Mouse (Mus musculus) forebrain, embryonic 14.5 days (tissue): ENCODE data around the gene Phgdh. TPM values are rescaled to one million over a fixed set of nuclear protein-coding genes. Genes with fewer than 3 reads are reported as not detected.

ENCODE experiments used
- ATAC-seq: fragments of 200-750 bp; cut with Nextera tagmentation; 2 replicates; pipeline ENCODE4 v1.8.0; 2017; ENCODE audit warnings: mild to moderate bottlenecking, moderate library complexity
- DNase-seq: peaks from one replicate; pipeline ENCODE4 v3.0.0-alpha.2; 2015; ENCODE audit warnings: low spot score
- H3K27ac ChIP-seq: fragments of 300-500 bp; sonication (generic); 2 replicates; pipeline ENCODE4 v1.5.1; 2014; ENCODE audit warnings: low read depth, mild to moderate bottlenecking, control low read depth, low read length, moderate library complexity
- H3K27me3 ChIP-seq: fragments of 300-500 bp; sonication (generic); replicated peaks from 2 replicates; pipeline ENCODE4 v1.6.1; 2014; ENCODE audit warnings: low read length, control low read depth, mixed read lengths; ENCODE audit not compliant: control insufficient read depth, insufficient read depth
- H3K36me3 ChIP-seq: fragments of 300-500 bp; sonication (generic); 2 replicates; pipeline ENCODE4 v1.6.1; 2014; ENCODE audit warnings: low read length, control low read depth; ENCODE audit not compliant: control insufficient read depth, insufficient read depth
- H3K4me1 ChIP-seq: fragments of 300-500 bp; sonication (generic); 2 replicates; pipeline ENCODE4 v1.6.1; 2014; ENCODE audit warnings: antibody characterized with exemption, low read length, control low read depth; ENCODE audit not compliant: control insufficient read depth, insufficient read depth
- H3K4me2 ChIP-seq: fragments of 300-500 bp; sonication (generic); 2 replicates; pipeline ENCODE4 v1.6.1; 2014; ENCODE audit warnings: mild to moderate bottlenecking, control low read depth, low read length
- H3K4me3 ChIP-seq: fragments of 300-500 bp; sonication (generic); 2 replicates; pipeline ENCODE4 v1.5.1; 2014; ENCODE audit warnings: low read depth, low read length, control low read depth
- H3K9ac ChIP-seq: fragments of 300-500 bp; sonication (generic); 2 replicates; pipeline ENCODE4 v1.6.1; 2014; ENCODE audit warnings: mild to moderate bottlenecking, low read length, control low read depth, moderate library complexity
- H3K9me3 ChIP-seq: fragments of 300-500 bp; sonication (generic); replicated peaks from 2 replicates; pipeline ENCODE4 v1.6.1; 2016; ENCODE audit warnings: low read length, control low read depth, mixed read lengths; ENCODE audit not compliant: control insufficient read depth
- WGBS: fragments of 180-500 bp; shearing (Covaris S2); extraction: QIAGEN DNeasy Blood & Tissue Kit; methylation state at CpG from one replicate; pipeline ENCODE4 v1.1.7; 2014; 5-methylcytosine and 5-hydroxymethylcytosine counted together
- polyA plus RNA-seq: library from polyadenylated mRNA; unstranded; fragments of >200 nt; fragmentation: Nextera tagmentation; extraction: Ambion mirVana; gene quantifications from 2 replicates; pipeline ENCODE4 v1.2.1, GENCODE M21; 2014

The Phgdh gene
- polyA plus RNA-seq, 1 experiment from 2014 or later = 245 TPM

- peaks cover 4% of the 10 kb centered on the region; the same call in 1 of the 2 replicates for H3K36me3 ChIP-seq
- peak overlapping the region; percentile 59 for H3K4me3 ChIP-seq
- ATAC-seq (peak; percentile 28), DNase-seq (peak; percentile 56)
- WGBS = 2% methylated on average over 15 of the region's 15 CpGs
- H3K9ac ChIP-seq = peak overlapping the region; percentile 74
- peak overlapping the region; percentile 95 for H3K4me2 ChIP-seq
- peaks cover 15% of the 10 kb centered on the region; the same call in 1 of the 2 replicates for H3K4me1 ChIP-seq
- no peaks in the 10 kb centered on the region for H3K27me3 ChIP-seq
- H3K9me3 ChIP-seq = no peaks in the 10 kb centered on the region
- H3K27ac ChIP-seq = peak overlapping the region; percentile 44; the same call in 1 of the 2 replicates
Observed at GRCm38 (mm10) chr3:98338584-98339041, 1.2 kb downstream of the Phgdh start.

GRCm38 (mm10) chr3:98336661-98337654, 2.8 kb downstream of the Phgdh start:
- ATAC-seq = no peak
- no peak overlapping the region for H3K27ac ChIP-seq
- no peak overlapping the region for H3K9ac ChIP-seq
- peaks cover 15% of the 10 kb centered on the region; the same call in 1 of the 2 replicates for H3K4me1 ChIP-seq
- DNase-seq = peak; percentile 66
- peak overlapping the region; percentile 95 for H3K4me2 ChIP-seq
- peaks cover 8% of the 10 kb centered on the region; the same call in 1 of the 2 replicates for H3K36me3 ChIP-seq
- H3K27me3 ChIP-seq = no peaks in the 10 kb centered on the region
- 68% methylated on average over 22 of the region's 22 CpGs for WGBS
- H3K4me3 ChIP-seq = no peak overlapping the region
- H3K9me3 ChIP-seq = no peaks in the 10 kb centered on the region

- Histone ChIP-seq H3K9me3 (no peaks in the 10 kb centered on the region), H3K4me2 (no peak overlapping the region; the same call in 1 of the 2 replicates), H3K9ac (peak overlapping the region; percentile 17; the same call in 1 of the 2 replicates), H3K27me3 (no peaks in the 10 kb centered on the region), H3K36me3 (peaks cover 8% of the 10 kb centered on the region; the same call in 1 of the 2 replicates), H3K27ac (no peak overlapping the region), H3K4me3 (no peak overlapping the region), H3K4me1 (peaks cover 15% of the 10 kb centered on the region; the same call in 1 of the 2 replicates)
- ATAC-seq = no peak
- DNase-seq = no peak
- 76% methylated on average over 7 of the region's 7 CpGs for WGBS
Observed at GRCm38 (mm10) chr3:98335886-98336285, 3.9 kb downstream of the Phgdh start.

DNA sequence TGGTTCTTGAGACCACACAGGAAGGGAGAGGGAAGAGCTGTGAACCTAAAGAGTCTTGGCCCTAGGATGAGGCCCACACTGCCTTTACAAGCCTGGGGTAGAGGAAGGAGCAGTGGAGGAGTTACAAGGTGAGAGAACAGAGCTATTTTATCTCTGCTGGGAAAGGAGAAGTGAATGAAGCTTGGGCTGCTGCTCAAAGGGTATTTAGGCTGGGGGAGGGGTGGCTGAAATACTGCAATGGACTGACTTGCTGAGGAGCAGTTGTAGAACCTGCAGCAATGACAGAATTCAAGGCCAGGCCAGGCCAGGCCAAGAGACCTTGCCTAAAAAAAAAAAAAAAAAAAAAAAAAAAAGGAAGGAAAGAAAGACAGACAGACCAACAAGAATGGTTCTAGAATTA, 4.5 kb downstream of the Phgdh start:
- DNase-seq (no peak), ATAC-seq (no peak)
- no peak overlapping the region for H3K4me3 ChIP-seq
- no peaks in the 10 kb centered on the region for H3K27me3 ChIP-seq
- H3K36me3 ChIP-seq = peaks cover 8% of the 10 kb centered on the region; the same call in 1 of the 2 replicates
- no peak overlapping the region; the same call in 1 of the 2 replicates for H3K9ac ChIP-seq
- no peaks in the 10 kb centered on the region for H3K9me3 ChIP-seq
- no peak overlapping the region for H3K4me2 ChIP-seq
- H3K27ac ChIP-seq = no peak overlapping the region
- H3K4me1 ChIP-seq = peaks cover 15% of the 10 kb centered on the region; the same call in 1 of the 2 replicates

DNA sequence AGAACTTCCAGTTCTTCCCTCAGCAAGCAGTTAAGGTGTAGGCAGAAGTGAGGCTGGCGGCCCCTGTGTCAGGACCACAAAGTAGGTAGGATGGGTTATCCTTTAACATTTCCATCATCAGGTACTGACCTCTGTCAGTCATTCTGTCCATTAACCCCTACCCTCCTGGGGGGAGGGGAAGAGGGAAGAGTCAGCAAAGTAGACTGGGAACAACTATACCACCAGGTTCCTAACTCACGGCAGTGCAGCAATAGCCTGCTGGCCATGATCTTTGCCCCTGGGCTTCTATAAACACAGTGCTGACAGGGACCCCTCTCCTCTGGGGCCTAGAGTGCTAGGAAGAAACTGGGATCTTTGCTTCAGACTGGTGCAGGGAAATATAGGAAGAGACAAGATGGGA, 5.8 kb downstream of the Phgdh start:
- Histone ChIP-seq H3K27ac (no peak overlapping the region), H3K4me1 (peaks cover 15% of the 10 kb centered on the region; the same call in 1 of the 2 replicates), H3K9ac (no peak overlapping the region), H3K9me3 (no peaks in the 10 kb centered on the region), H3K4me3 (no peak overlapping the region), H3K27me3 (no peaks in the 10 kb centered on the region), H3K4me2 (no peak overlapping the region), H3K36me3 (peaks cover 8% of the 10 kb centered on the region; the same call in 1 of the 2 replicates)
- DNase-seq (no peak), ATAC-seq (no peak)
- 90% methylated on average over 2 of the region's 2 CpGs for WGBS

GRCm38 (mm10) chr3:98324235-98324634, 15.6 kb downstream of the Phgdh start:
- no peak overlapping the region for H3K9ac ChIP-seq
- H3K27me3 ChIP-seq = no peaks in the 10 kb centered on the region
- H3K36me3 ChIP-seq = peaks cover 29% of the 10 kb centered on the region
- no peaks in the 10 kb centered on the region for H3K9me3 ChIP-seq
- 80% methylated on average over 9 of the region's 9 CpGs for WGBS
- DNase-seq = no peak
- no peak overlapping the region for H3K4me2 ChIP-seq
- H3K4me3 ChIP-seq = no peak overlapping the region
- H3K4me1 ChIP-seq = peaks cover 9% of the 10 kb centered on the region
- no peak overlapping the region for H3K27ac ChIP-seq
- no peak for ATAC-seq

DNA sequence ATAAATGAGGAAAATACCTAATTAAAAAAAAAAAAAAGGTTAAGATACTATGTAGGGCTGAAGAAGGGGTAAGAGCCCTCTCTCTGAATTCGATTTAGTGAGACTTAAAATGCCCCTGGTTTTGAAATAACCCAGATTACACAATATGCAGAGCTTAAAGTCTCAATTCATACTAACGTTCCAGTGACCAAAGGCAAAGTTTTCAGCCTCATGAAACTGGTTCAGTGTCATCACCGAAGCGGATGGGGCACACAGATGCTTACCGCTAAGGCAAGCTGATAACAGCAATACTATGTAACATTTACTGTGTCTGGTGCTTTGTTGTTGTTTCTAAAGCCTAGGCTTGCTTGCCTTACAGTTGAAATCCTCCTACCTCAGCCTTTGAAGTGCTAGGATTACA, 17.6 kb downstream of the Phgdh start:
- no peak overlapping the region for H3K4me2 ChIP-seq
- DNase-seq (no peak), ATAC-seq (no peak)
- no peak overlapping the region for H3K9ac ChIP-seq
- no peak overlapping the region for H3K27ac ChIP-seq
- H3K4me1 ChIP-seq = peaks cover 26% of the 10 kb centered on the region
- no peak overlapping the region for H3K4me3 ChIP-seq
- H3K27me3 ChIP-seq = no peaks in the 10 kb centered on the region
- no peaks in the 10 kb centered on the region for H3K9me3 ChIP-seq
- H3K36me3 ChIP-seq = peaks cover 24% of the 10 kb centered on the region
- 91% methylated on average over 5 of the region's 5 CpGs for WGBS

GRCm38 (mm10) chr3:98319190-98319589, 20.6 kb downstream of the Phgdh start:
- 18% methylated on average over 2 of the region's 2 CpGs for WGBS
- H3K4me3 ChIP-seq = no peak overlapping the region
- no peaks in the 10 kb centered on the region for H3K9me3 ChIP-seq
- peak; percentile 80 for DNase-seq
- peak overlapping the region; percentile 65 for H3K27ac ChIP-seq
- no peak overlapping the region for H3K4me2 ChIP-seq
- H3K4me1 ChIP-seq = peaks cover 26% of the 10 kb centered on the region
- no peak overlapping the region for H3K9ac ChIP-seq
- H3K36me3 ChIP-seq = peaks cover 9% of the 10 kb centered on the region
- ATAC-seq = peak; percentile 84
- no peaks in the 10 kb centered on the region for H3K27me3 ChIP-seq
